Mouse (Mus musculus): ENCODE results near the gene 9930104L06Rik. TPM values are rescaled to one million over a fixed set of nuclear protein-coding genes. Genes with fewer than 3 reads are reported as not detected.
A peak's percentile ranks its signal among the peaks of the same experiment; 100 is the strongest.
"Not testable (repeated sequence)": the region's sequence is repeated elsewhere in the genome, so short reads cannot be mapped to it uniquely, and the experiment has no call there.

9930104L06Rik gene
- total RNA-seq (2021), result 17.5 and 18.0 TPM in 2 replicates
- long read RNA-seq, full-length matches to known transcripts, result 4 of 14 reads
- long read RNA-seq, partial matches to known transcripts, result 3 of 14 reads
- long read RNA-seq, other reads (novel, unspliced or antisense), result 7 of 14 reads

DNA sequence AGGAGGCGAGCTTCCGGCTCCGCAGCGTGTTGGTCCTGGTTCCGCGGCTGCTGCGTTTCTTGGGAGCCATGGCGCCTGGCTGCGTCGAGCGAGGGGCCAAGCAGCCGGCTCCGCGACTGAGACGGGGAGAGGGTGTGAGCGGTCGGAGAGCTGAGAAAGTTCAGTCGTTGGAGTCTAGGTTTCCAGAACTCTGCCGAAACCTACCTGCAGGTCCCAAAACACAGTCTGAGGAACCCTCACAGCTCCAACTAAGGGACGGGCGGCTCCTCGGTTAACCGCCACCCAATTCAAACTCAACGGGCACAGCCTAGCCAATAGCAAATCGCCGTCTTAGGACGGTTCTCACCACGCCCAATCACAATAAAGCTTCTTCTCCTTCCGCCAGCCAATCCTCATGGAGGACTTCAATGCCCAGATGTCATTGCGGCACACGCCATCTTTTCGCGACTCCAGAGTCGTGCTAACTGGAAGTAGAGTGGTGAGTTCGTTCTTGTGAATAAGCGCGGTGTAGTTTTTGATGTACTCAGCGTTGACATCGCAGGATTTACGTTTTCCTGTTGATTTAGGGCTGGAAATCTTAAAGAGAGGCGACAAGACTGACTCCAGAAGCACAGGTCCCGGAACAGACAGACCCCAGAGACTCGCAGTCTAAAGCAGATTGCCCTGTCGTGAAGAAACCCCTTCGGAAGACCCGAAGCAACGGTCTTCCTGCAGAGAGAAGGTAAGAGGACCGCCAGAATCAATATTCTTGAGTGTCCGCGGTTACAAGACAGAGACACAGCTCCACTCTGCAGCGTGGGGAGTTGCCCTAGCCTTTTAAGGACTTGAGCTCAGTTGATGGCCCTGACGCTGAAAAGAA is at the start of gene 9930104L06Rik:
9930104L06Rik (plus strand) TSS at position 436 of the 859 bp plus-strand sequence.
- peak; percentile 89 for DNase-seq

- DNase-seq, result no peak
These were observed 48.1 kb upstream of the 9930104L06Rik start for GRCm38 (mm10) chr4:124888702-124889101.

DNA sequence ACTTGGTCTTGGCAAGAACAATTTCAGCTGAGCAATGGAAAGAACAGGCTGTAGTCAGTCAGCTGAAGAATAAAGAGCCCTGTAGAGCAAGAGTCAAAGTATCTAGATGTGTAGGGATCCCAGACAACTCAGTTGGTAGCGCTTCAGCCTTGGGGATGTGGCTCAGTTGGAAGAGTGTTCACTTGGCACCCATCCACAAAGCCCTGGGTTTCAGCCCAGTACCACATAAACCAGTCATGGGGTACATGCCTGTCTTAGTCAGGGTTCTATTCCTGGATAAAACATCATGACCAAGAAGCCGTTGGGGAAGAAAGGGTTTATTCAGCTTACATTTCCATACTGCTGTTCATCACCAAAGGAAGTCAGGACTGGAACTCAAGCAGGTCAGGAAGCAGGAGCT is 46.9 kb upstream of the 9930104L06Rik start:
- DNase-seq, result no peak

GRCm38 (mm10) chr4:124890831-124891230 is 46.0 kb upstream of the 9930104L06Rik start:
- DNase-seq, result no peak

DNA sequence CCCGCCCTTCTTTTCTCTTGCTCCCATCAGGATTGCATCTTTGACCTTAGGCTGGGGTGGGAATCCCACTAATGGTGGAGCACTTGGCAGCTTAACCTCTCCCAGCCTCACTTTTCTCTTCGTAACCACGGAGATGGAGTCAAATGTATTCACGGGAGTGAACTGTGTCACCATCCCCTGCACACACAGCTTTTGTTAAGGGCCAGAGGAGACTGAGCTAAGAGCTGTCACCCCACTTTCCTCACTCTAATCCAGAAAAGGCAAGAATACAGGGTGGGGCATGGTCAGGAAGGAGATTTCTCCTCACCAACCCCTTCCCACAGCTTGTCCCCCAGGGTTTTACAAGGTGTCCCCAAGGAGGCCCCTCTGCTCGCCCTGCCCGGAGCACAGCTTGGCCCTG is 43.1 kb upstream of the 9930104L06Rik start:
- DNase-seq, result no peak

DNA sequence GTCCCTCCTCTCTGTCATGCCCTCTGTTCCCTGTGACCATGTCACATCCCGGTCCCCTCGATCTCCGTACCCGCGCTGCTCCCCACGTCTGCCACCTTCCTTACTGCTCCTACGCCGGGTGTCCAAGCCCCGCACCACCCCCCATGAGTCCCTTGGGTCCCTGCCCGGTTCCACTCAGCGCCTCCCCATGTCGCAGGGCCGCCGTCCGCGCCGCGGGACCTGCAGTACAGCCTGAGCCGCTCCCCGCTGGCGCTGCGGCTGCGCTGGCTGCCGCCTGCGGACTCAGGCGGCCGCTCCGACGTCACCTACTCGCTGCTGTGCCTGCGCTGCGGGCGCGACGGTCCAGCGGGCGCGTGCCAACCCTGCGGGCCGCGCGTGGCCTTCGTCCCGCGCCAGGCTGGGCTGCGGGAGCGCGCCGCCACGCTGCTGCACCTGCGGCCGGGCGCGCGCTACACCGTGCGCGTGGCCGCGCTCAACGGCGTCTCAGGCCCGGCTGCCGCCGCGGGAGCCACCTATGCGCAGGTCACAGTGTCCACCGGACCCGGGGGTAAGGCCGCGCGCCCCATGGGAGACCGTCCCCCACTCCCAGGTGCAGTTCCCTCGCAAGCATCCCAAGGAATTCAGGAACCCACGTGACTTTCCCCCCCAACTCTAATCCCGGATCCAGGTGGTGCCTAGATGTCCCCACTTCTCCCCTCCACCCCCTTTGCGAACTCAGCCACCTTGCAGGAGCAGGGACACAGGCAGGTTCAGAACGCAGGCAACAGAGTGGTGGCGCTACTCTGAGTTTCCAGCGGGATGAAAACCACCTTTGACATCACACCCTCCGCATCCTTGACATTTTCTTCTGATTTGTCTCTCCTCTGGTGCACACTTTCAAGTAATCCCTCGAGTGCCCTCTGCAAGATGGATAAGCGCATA is 42.1 kb upstream of the 9930104L06Rik start:
- DNase-seq, result peak; percentile 20

GRCm38 (mm10) chr4:124898428-124898827 is 38.4 kb upstream of the 9930104L06Rik start:
- no peak for DNase-seq

GRCm38 (mm10) chr4:124899906-124900305 is 36.9 kb upstream of the 9930104L06Rik start:
- DNase-seq, result no peak

- DNase-seq, result no peak
These were observed 31.4 kb upstream of the 9930104L06Rik start for GRCm38 (mm10) chr4:124905417-124905816.

- DNase-seq, result peak; percentile 9
These were observed 30.7 kb upstream of the 9930104L06Rik start for GRCm38 (mm10) chr4:124905971-124906822.

DNA sequence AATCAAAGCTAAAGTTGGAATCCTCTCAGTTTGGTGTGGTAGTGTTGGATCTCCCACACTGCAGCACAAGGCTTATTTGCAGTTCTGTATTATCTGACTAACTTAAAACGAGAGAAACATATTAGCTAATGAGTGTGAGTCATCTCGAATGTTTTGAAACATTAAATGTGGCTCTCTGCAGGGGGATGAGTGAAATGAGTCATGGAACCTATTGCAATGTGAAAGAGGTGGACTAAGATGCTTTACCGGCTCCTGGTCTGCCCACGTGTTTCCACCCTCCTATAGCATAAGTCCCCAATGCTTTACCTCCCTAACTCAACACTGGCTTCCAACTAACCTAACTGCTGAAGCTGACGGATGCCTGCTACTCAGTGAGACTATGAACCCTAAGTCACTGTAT is 8.7 kb upstream of the 9930104L06Rik start:
- no peak for DNase-seq

- not testable (repeated sequence) for DNase-seq
These were observed 2.4 kb downstream of the 9930104L06Rik start, which contains the start of gene Cdca8 for GRCm38 (mm10) chr4:124939211-124939610. Gene Cdca8 (minus strand): TSS chr4:124939311.

DNA sequence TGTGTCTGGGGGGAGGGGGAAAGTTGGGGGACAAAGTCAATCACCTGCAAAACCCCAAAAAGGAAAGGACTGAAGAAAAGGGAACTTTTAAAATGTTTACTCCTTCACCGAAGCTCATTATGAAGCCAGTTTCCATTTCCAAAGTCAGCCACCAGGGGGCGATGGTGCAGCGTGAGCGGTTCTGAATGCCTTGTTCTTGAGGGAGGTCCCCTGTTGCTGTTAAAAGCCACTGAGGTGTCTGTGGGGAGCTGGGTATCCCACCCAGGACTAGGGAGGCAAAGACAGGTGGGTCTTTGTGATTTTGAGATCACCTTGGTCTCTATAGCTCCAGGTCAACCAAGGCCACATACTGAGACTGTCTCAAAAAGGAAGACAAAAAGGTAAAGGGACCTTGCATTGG is 6.2 kb downstream of the 9930104L06Rik start:
- DNase-seq, result peak; percentile 79

GRCm38 (mm10) chr4:124943781-124944180 is 6.9 kb downstream of the 9930104L06Rik start:
- no peak for DNase-seq

GRCm38 (mm10) chr4:124944961-124945360 is 8.1 kb downstream of the 9930104L06Rik start:
- no peak for DNase-seq

GRCm38 (mm10) chr4:124949488-124949887 is 12.6 kb downstream of the 9930104L06Rik start:
- no peak for DNase-seq

GRCm38 (mm10) chr4:124950181-124951035 is 13.6 kb downstream of the 9930104L06Rik start:
- DNase-seq, result no peak

GRCm38 (mm10) chr4:124951036-124951433 is 14.2 kb downstream of the 9930104L06Rik start:
- DNase-seq, result no peak

GRCm38 (mm10) chr4:124953546-124953945 is 16.7 kb downstream of the 9930104L06Rik start:
- no peak for DNase-seq

- no peak for DNase-seq
These were observed 20.4 kb downstream of the 9930104L06Rik start for GRCm38 (mm10) chr4:124957284-124957683.

DNA sequence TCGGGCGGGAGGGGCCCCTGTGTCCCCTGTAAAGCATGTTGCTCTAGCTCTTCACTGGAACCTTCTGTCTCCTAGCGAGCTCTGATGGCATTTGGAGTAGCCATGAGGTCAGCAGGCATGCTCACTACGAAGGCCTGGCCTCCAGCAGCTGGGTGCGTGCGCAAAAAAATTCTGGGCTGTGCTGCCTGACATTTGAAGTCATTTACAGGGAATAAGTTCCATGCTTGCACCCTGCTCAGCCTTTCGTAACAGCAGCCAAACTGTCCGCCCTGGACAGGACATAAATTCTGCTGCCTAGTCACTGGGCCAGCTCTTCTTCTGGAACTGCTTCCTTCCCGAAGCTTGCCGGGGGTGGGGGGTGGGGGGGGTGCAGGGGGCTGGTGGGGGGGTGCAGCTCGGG is 22.2 kb downstream of the 9930104L06Rik start:
- peak; percentile 64 for DNase-seq

Measured in adrenal gland, postnatal 25 days (tissue).